Mouse (Mus musculus): ENCODE measurements around the gene Fezf1. TPM values are rescaled to one million over a fixed set of nuclear protein-coding genes. Genes with fewer than 3 reads are reported as not detected.

The Fezf1 gene
- total RNA-seq, 2 experiments from 2014 or later: not detected

DNA sequence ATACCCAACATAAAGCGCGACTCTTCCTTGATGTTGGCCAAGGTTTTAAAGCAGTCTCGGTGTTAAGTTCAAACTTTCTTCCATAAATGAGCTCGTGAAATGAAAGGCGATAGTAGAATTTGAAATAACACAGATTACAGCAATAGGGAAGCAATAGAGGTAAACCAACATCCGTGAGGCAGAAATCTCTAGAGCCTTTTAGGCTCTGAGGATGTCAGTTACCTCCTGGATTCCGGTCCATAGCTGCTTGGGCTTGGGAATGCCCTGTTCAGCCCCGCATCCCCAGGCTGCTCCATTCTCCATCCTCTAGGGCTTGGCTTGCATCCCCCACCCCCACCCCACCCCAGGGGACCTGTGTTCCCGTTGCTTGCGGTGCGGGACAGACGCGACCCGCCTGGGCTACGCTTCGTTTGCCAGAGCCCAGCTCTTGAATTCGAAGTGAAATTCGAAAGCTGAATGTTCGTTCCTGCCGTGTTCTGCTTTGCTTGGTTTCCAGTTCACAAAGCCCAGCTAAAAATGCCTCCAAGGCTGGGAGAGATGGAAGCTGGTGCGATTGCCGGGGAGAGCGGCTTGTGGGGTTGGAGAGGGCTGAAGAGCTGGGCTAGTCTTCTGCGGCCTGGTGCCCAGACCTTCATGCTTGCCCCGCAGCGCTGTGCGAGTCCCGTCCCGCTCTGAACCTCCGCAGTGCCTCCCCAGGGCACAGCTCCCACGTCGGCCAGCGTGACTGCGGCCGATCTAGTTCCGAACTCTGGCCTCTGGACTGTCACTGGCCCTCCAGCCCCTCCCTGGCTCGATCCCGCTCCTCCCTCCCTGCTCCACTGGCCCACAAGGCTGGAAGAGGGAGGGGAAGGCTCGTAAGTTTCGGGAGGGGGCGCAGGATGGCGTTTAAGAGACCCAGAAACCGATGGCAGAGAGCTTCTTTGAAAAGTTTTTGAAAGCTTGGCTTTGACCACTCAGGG lies 5.5 kb upstream of the Fezf1 start:
- no peak for TF ChIP-seq CTCF (conservative IDR thresholded peaks at IDR 0.05)
- DNase-seq (ENCODE audit: low spot score in 2 of 2): no peak
- Histone ChIP-seq H3K4me3 (no peak overlapping the region), H3K27ac (no peak overlapping the region)

DNA sequence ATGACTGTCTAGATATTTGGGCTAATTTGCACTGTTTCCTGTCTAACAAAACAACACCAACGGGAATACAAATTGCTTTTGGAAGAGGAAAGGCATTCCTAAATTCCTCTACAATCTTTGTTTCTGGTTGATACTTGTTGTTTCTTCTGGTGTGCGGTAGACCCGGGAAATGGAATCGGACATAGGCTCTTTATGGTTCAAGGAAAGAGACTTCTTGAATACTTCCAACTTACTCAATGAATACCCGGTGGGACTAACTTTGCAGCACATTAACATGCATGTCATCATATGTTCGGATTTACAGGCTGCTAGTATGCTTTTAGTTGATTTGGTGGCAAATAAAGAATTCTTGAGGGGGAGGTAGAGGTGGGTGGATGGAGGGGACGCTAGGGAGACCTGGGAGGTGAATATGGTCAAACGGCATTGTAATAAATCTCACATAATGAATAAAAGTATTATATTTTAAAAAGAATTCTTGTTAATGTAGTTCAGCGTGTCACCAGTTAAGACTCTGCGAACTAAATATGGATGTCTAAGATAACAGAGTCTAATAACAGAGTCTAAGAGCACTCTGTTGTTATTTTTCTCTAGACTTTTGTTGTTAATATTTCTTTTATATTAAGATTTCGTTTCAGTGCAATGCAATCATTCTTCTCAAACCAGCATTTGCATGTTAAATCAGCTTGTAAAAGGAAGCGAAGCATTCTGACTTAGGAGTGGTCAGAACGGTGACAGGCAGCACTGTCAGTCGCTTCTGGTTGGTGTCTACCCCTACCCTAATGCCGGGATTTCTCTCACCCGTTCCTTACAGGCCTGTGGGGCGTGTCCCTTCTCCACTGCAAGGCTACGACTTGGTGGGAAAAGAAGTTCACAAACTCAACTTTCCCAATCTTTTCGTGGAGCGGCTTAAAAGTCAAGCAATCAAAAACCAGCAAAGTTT lies 4.3 kb upstream of the Fezf1 start:
- no peak overlapping the region for H3K27ac ChIP-seq
- DNase-seq (ENCODE audit: low spot score in 2 of 2): no peak
- no peak for TF ChIP-seq CTCF (conservative IDR thresholded peaks at IDR 0.05)
- H3K4me3 ChIP-seq: no peak overlapping the region

DNA sequence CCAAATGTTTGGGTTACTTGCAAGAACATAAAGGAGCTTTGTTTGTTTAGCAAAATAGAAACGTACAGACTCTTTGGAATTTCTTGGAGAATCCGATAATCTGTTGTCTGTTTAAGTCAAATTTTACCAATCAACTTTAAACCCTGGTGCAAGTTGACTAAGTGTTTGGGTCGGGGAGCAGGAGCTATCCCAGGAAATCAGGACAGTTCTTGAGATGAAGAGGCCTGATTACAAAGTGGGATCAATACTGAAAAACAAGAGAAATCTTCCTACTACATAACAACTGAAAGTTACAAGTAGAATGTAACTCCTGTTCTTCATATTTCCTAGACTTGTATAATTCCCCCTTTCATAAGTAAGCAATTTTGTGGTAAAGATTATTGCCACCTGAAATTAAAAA lies 3.3 kb upstream of the Fezf1 start:
- no peak for TF ChIP-seq CTCF (conservative IDR thresholded peaks at IDR 0.05)
- Histone ChIP-seq H3K4me3 (no peak overlapping the region), H3K27ac (no peak overlapping the region)
- DNase-seq (ENCODE audit: low spot score in 2 of 2): no peak

DNA sequence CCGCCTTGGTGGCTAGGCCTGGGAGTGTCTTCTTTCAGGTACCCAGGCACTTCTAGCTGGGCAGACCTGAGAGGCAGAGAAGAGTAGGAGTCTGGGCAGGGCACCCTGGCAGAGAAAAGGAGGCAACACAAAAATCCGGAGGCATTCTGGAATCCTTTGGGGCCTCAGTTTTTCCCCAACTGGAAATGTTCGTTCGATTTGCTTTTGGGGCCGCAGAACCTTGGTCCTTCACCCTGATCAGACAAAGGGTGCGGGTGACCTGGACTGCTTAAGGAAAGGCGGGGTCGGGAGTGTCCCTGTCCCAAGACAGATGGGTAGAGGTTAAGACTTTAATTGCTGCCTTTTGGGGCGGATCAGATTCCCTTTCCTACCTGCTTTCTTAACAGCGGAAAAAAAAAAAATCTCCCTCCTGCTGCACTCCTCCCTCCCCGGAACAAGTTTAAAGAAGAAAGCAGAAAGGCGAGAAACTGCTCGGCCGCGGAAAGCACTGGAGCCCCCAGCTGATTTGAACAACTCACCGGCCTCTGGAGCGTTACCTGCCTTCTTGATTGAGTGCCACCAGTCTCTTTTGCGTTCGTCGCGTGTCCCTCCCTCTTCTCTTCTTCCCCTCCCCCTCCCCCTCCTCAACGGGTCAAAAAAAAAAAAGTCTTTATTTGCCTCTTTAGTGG lies 2.3 kb upstream of the Fezf1 start:
- no peak overlapping the region for H3K27ac ChIP-seq
- H3K4me3 ChIP-seq: no peak overlapping the region
- DNase-seq (ENCODE audit: low spot score in 2 of 2): no peak
- TF ChIP-seq CTCF (conservative IDR thresholded peaks at IDR 0.05): no peak

DNA sequence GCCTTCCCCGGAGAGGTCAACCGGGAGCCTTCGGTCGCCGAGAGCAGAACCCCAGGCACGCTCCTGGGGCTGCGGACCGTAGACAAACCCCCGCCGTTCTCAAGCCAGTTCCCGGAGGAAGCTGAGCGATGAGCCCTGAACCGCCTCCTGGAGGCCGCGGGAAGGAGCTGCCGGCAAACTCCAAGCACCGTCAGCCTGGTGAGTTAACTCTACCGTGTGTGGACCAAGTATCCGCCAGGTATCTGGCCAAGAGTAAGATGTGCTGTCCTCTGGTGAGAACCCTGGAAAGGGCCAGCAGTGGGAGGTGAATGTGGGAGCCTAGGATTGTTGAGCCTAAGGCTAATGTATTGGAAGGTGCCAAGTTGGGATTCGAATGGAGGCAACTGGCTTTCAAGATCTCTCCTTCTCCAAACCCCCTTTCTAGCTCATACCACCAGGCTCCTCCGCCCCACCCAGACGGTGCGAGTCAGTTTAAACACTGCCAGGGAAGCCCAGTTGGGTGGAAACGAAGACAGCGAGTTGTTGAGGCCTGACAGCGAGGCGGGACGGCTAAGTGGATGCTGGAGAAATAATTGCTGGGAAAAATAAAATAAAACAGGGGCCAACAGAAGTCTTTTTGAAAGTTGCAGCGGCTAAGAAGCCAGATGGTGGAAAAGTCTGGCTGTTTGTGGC lies 1.6 kb upstream of the Fezf1 start:
- H3K27ac ChIP-seq: no peak overlapping the region
- no peak overlapping the region for H3K4me3 ChIP-seq
- no peak for DNase-seq (ENCODE audit: low spot score in 2 of 2)
- TF ChIP-seq CTCF (conservative IDR thresholded peaks at IDR 0.05): 0 out of 2 replicates have a peak, but pooled peaks have one; percentile 12

DNA sequence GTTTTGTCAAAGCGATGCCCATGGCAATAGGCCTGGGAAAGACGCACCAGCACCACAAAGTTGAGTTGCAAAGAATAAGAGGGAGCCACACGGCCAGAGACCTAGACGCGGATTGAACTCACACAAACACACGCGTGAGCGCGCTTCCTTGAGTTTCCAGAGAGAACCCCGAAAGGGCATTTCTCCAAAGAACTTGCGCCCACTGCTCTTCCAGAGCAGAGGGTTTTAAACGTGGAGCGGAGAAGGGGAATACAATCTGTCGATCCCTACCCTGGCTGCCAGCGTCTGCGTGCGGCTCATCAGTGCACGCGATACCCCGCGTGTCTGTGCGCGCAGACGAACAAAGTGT lies 865 bp upstream of the Fezf1 start:
- no peak overlapping the region for H3K4me3 ChIP-seq
- H3K27ac ChIP-seq: no peak overlapping the region
- no peak for TF ChIP-seq CTCF (conservative IDR thresholded peaks at IDR 0.05)
- no peak for DNase-seq (ENCODE audit: low spot score in 2 of 2)

DNA sequence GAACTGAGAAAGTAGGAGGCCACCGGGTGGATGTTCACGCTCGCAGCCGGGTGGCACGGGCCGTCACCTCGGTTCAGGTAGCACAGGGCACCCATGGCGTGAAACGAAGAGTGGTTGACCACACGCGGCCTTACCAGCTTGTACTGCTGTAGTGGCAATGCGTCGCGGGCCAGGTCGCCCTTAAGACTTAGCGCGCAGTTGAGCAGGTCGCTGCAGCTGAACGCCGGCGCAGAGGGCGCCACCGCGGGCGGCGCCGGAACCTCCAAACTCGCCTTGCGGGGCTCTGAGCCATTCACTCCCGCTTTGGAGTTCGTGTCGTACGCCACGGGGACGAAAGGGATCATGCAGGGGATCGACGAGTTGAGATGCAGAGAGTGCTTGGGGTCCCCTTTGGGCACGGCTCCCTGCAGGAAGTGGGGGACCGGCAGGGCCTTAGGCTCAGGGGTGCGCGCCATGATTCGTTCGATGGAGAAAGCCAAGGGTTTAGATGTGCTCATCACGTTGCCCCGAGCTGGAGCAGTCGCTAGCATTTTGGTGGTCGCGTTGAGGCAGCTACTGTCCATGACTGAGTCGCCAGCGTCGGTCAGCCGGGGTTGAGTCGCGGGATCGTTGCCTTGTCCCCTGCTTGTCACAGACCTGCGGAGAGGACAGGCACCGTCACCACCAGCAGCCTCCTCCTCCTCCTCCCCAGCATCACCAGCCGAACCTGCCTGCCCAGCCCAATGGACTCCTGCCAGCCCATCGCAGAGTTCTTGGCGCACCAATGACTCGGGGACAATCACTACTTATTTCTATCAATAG lies 450 bp downstream of the Fezf1 start:
- H3K4me3 ChIP-seq: no peak overlapping the region
- no peak for DNase-seq (ENCODE audit: low spot score in 2 of 2)

DNA sequence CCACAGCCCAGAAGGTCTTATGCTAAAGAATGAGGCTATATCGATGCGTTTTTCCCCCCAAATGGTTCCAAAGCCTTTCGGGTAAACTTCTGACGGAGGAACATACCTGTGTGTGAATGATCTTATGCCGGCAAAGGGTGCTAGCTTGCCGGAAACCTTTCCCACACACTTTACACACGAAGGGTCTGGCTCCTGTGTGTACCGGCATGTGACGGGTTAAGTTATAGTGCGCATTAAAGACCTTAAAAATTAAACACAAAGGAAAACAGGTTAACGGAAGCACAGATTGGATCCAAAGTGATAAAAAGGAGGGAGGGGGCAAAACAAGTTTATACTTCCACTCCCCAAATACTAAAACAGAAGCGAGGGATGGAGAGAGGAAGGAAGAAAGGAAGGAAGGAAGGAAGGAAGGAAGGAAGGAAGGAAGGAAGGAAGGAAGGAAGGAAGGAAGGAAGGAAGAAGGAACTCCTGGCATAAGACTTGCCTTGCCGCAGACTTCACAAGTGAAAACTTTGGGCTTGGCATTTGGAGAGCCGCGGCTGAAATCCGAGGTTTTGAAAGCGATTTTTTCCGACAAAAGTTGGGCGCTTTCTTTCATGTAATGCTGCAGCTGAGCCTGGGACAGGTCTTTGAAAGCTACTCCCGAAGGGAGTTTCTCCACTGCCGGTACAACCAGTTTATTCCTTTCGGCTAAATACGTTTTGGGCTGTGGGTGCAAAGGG lies 1.2 kb downstream of the Fezf1 start:
- DNase-seq (ENCODE audit: low spot score in 2 of 2): no peak
- H3K27ac ChIP-seq: no peak overlapping the region
- H3K4me3 ChIP-seq: no peak overlapping the region
- no peak for TF ChIP-seq CTCF (conservative IDR thresholded peaks at IDR 0.05)

More for the DNA sequence above, 450 bp downstream of the Fezf1 start:
- no peak overlapping the region for H3K27ac ChIP-seq
- no peak for TF ChIP-seq CTCF (conservative IDR thresholded peaks at IDR 0.05)

DNA sequence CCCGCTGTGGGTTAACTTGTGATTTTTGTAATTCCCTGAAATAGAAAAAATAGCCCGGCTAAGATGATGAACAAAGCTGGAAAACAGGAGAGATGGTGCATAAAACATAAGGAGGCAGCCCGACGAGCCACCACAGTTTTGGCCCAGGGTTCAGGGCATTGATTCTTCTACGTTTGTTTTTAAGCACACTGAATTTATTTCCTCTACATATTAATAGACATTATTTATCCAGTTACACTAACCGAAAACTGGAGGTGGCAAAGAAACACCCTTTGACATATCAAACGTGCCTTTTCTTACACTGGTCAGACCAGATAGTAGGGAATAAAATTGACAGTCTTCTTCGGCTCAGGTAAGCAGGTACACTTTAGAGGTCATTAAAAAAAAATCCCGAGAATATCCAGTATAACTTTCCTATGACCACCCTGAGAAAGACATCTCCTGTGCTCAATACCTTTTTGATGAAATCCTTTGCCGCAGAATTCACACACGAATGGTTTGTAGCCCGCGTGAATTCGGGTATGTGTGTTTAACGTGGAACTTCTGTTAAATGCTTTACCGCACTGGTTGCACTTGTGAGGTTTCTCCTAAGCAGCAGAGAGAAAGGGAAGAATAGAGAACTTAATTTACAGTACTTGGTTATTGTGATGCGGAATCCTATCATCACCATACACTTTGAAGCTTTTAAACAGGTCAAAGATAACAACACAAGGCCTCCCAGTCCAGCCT lies 1.9 kb downstream of the Fezf1 start:
- Histone ChIP-seq H3K27ac (no peak overlapping the region), H3K4me3 (no peak overlapping the region)
- no peak for DNase-seq (ENCODE audit: low spot score in 2 of 2)
- TF ChIP-seq CTCF (conservative IDR thresholded peaks at IDR 0.05): no peak

DNA sequence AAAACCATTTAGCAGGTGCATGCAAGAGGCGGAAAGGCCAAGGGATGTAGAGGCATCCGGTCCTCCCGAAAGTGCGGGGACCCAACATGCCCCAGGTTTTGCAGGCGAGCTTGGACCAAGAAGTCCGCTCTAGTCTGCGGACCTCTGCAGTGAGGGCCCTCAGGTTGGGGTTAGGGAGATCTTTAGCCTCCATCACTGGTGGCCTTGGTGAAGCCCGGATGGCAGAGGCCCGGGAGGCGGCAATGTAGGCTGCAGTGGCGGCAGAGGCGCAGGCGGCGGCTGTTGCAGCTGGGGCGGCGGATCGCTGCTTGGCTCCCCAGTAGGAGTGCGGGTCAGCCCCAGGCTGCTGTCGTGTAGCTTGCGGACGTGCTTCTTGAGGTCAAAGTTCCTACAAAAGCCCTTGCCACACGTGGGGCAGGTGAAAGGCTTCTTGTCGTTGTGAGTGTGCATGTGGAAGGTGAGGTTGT lies 2.6 kb downstream of the Fezf1 start:
- Histone ChIP-seq H3K4me3 (no peak overlapping the region), H3K27ac (no peak overlapping the region)
- no peak for TF ChIP-seq CTCF (conservative IDR thresholded peaks at IDR 0.05)
- no peak for DNase-seq (ENCODE audit: low spot score in 2 of 2)

Measured in layer of hippocampus, adult 2 months (tissue).